Mouse (Mus musculus): ENCODE measurements around the gene Lrrk1. TPM values are rescaled to one million over a fixed set of nuclear protein-coding genes. Genes with fewer than 3 reads are reported as not detected.

Lrrk1 gene
- polyA plus RNA-seq, 1 experiment from 2014 or later, result 4.7 TPM

DNA sequence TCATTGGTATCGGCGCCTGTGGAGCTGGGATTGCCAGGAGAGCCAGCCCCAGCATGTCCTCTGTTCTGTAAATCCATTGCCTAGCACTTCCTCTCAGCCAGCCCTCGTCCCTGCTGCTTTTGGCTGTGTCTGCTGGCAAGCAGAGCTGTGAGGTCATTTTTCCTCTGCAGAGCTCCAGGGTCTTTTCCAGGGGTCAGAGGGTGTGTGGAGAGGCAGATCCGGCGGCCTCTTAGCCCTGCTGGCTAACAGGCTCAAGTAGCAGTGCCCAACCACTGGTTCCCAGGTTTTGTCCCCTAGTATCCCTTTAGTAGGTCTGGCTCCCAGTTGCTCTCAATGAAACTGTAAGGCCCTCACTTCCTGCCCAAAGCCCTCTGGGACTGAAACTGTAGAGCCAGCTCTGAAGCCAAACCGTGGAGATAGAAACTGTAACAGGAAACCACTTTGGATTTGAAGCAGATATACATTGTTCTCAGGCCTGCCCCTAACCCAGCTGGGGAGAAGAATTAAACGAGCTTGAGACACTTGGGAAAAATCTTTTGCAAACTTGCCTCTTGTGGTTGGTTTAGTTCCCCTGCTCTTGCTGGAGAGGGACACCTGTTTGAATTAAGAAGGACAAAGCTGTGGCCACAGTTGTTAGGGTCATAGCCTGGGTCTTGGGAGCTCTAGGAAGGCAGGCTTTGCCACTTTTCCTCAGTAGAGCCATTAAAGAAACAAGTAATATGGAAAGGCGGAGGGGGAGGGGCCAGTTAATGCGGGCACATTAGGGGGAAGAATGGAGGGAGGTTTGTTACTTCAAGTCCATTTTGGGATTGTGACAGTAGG lies 169.7 kb downstream of the Lrrk1 start:
- no peaks in the 10 kb centered on the region for H3K9me3 ChIP-seq
- WGBS, result 32% methylated on average over 9 of the region's 9 CpGs
- H3K4me3 ChIP-seq, result no peak overlapping the region
- H3K36me3 ChIP-seq, result no peaks in the 10 kb centered on the region
- DNase-seq (ENCODE audit: low spot score), result peak; percentile 55
- peak overlapping the region; percentile 72 for H3K27ac ChIP-seq
- H3K4me1 ChIP-seq (replicated peaks), result peaks cover 42% of the 10 kb centered on the region
- no peaks in the 10 kb centered on the region for H3K27me3 ChIP-seq (ENCODE audit: insufficient read depth, poor library complexity, severe bottlenecking)

DNA sequence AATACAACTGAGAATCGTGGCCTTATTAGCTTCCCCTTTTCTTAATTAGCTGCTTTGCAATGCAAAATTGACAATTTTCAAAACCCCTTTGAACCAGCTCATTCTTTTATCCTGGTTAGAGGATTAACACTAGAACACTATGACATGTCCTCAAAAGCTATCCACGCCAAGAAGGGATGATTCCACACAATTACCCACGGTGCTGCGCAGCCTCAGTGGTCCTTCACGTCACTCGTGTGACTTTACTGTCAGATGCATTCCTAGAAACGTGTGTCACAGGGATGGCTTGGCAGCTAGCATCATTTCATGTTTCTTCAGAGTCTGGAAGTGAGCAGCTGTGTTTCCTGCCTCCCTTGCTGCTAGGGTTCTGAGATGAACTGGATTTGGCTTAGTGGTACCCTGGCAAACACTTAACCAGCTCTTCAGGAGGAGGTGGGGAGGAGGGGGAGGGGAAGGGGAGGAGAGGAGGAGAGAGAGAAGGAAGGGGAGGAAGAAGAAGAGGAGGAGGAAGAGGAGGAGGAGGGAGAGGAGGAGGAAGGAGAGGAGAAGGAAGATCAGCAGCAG lies 170.5 kb downstream of the Lrrk1 start:
- DNase-seq (ENCODE audit: low spot score), result no peak
- Histone ChIP-seq H3K4me3 (no peak overlapping the region), H3K9me3 (no peaks in the 10 kb centered on the region), H3K36me3 (no peaks in the 10 kb centered on the region), H3K27ac (peak overlapping the region; percentile 72), H3K4me1 (replicated peaks) (peaks cover 38% of the 10 kb centered on the region), H3K27me3 (ENCODE audit: insufficient read depth, poor library complexity, severe bottlenecking) (no peaks in the 10 kb centered on the region)
- 83% methylated on average over 7 of the region's 7 CpGs for whole genome bisulfite sequencing

DNA sequence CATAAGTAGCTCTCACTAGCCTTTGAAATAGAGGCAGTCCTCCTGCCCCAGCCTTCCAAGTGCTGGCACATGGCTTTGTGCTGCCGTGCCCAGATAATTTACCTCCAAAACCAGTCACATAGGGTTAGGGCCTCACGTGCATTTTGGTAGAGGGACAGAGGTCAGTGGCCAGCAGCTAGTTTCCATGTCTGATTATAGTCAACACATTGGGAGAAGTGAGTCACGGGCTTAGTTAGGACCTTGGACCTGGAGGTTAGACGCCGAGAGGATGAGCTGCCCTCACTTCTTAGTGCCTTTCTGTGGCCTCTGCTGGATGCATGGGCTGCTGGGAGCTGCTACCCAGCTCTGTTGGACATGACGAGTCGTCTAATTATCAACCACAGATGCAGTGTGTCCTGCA lies 171.1 kb downstream of the Lrrk1 start:
- peak overlapping the region; percentile 70 for H3K27ac ChIP-seq
- WGBS, result 79% methylated on average over 7 of the region's 7 CpGs
- DNase-seq (ENCODE audit: low spot score), result no peak

DNA sequence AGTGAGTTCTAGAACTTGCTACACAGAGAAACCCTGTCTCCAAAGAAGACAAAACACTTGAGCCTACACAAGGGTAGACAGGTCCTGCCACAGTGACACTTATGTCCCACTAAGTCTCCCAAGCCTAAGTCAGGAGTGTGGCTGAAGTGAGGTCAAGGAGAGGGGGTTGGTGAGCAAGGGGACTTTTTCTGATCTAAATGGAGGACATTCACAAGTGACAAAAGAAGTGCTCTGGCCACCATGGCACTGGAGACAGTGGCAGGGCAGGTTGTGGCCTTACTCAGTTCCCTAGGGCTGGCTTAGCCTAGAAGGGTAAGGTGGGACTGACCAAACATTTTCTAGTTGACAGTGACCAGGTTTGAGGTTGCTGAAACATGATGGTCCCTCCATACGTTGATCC lies 172.2 kb downstream of the Lrrk1 start:
- H3K36me3 ChIP-seq, result no peaks in the 10 kb centered on the region
- H3K27ac ChIP-seq, result no peak overlapping the region
- WGBS, result 78% methylated on average over 1 of the region's 1 CpGs
- peaks cover 34% of the 10 kb centered on the region for H3K4me1 ChIP-seq (replicated peaks)
- no peak overlapping the region for H3K4me3 ChIP-seq
- no peaks in the 10 kb centered on the region for H3K9me3 ChIP-seq
- H3K27me3 ChIP-seq (ENCODE audit: insufficient read depth, poor library complexity, severe bottlenecking), result no peaks in the 10 kb centered on the region
- no peak for DNase-seq (ENCODE audit: low spot score)

More for the DNA sequence above, 171.1 kb downstream of the Lrrk1 start:
- Histone ChIP-seq H3K4me1 (replicated peaks) (peaks cover 34% of the 10 kb centered on the region), H3K9me3 (no peaks in the 10 kb centered on the region), H3K4me3 (no peak overlapping the region), H3K27me3 (ENCODE audit: insufficient read depth, poor library complexity, severe bottlenecking) (no peaks in the 10 kb centered on the region), H3K36me3 (no peaks in the 10 kb centered on the region)

DNA sequence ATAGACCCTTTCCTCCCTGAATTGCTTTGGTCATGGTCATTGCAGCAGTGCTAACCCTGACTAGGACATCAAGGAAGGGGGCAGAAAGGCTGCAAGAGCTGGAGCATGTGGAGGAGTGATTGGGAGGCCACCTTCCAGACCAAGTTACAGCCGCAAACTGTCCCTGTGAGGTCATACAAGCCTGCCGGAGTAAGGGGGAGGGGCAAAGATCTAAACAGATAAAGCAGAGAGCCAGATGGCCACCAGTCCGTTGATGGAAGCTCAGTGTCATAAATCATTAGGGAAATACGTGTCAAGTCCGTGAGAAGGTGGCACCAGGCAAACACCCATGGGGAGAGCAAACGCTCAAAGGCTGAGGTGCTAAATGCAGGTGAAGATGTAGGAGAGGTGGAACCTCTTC lies 173.7 kb downstream of the Lrrk1 start:
- Histone ChIP-seq H3K27ac (no peak overlapping the region), H3K4me1 (replicated peaks) (peaks cover 30% of the 10 kb centered on the region), H3K27me3 (ENCODE audit: insufficient read depth, poor library complexity, severe bottlenecking) (no peaks in the 10 kb centered on the region), H3K4me3 (no peak overlapping the region), H3K9me3 (no peaks in the 10 kb centered on the region), H3K36me3 (no peaks in the 10 kb centered on the region)
- 88% methylated on average over 6 of the region's 6 CpGs for WGBS
- no peak for DNase-seq (ENCODE audit: low spot score)

DNA sequence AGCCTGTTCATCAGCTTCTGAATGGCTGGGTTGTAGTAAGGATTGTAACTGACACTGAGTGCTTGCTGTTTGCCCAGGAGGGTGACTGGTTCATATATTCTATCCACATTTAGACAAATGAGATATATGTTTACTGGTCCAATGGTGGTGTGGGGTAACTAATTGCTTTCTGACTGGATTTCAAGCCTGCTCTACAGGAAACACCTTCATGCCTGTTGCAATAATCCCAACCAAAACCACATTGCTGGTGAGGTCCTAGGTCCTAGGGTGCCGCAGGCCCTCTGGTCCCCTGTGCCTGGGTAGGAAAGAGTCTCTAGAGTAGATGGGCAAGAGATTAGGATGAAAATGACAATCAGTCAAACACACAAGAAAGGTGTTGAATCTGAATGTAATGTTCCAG lies 175.3 kb downstream of the Lrrk1 start:
- 83% methylated on average over 1 of the region's 1 CpGs for WGBS
- peaks cover 14% of the 10 kb centered on the region for H3K4me1 ChIP-seq (replicated peaks)
- no peak overlapping the region for H3K4me3 ChIP-seq
- H3K27ac ChIP-seq, result no peak overlapping the region
- no peaks in the 10 kb centered on the region for H3K27me3 ChIP-seq (ENCODE audit: insufficient read depth, poor library complexity, severe bottlenecking)
- DNase-seq (ENCODE audit: low spot score), result no peak
- no peaks in the 10 kb centered on the region for H3K36me3 ChIP-seq
- H3K9me3 ChIP-seq, result no peaks in the 10 kb centered on the region

DNA sequence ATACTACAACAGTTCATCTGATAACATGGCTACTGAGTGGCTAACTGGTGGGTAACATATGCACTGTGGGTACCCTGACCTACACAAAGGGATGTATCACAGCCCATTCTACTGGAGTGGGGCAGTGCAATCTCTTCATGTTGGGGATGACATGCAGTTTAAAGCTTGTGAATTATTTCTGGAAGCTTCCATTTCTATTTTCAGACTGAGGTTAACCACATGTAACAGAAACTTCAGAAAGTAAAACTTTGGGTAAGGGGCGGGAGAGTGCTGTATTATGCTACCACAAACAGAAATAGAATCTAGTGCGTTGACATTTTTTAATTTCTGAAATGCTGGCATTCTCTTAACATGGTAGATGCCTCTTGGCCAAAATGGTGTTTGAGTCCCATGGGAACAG lies 178.2 kb downstream of the Lrrk1 start:
- no peak overlapping the region for H3K4me3 ChIP-seq
- WGBS, result 82% methylated on average over 2 of the region's 2 CpGs
- H3K27me3 ChIP-seq (ENCODE audit: insufficient read depth, poor library complexity, severe bottlenecking), result no peaks in the 10 kb centered on the region
- H3K9me3 ChIP-seq, result no peaks in the 10 kb centered on the region
- no peaks in the 10 kb centered on the region for H3K36me3 ChIP-seq
- H3K27ac ChIP-seq, result no peak overlapping the region
- DNase-seq (ENCODE audit: low spot score), result no peak
- no peaks in the 10 kb centered on the region for H3K4me1 ChIP-seq (replicated peaks)

DNA sequence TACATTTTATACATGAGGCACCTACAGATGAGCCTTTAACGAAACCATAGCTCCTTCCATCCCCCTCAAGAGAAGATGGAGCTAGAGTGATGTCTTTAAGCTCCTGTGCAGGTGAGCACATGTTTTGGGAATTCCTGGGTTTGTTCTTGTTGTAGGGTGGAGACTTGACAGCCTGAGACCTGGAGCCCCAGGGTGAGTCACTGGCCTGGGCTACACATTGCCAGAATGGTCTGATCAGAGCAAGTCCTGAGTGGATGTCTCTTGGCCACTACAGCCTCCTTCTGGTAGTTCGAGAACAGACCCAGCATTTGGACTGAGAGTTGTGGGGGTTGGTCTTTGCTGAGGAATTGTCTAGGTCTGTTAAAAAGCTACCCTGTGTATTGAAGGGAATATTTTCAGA lies 186.5 kb downstream of the Lrrk1 start:
- Histone ChIP-seq H3K27ac (no peak overlapping the region), H3K36me3 (no peaks in the 10 kb centered on the region), H3K27me3 (ENCODE audit: insufficient read depth, poor library complexity, severe bottlenecking) (no peaks in the 10 kb centered on the region), H3K9me3 (no peaks in the 10 kb centered on the region), H3K4me3 (no peak overlapping the region), H3K4me1 (replicated peaks) (peaks cover 28% of the 10 kb centered on the region)
- no peak for DNase-seq (ENCODE audit: low spot score)
- WGBS, result 89% methylated on average over 2 of the region's 2 CpGs

DNA sequence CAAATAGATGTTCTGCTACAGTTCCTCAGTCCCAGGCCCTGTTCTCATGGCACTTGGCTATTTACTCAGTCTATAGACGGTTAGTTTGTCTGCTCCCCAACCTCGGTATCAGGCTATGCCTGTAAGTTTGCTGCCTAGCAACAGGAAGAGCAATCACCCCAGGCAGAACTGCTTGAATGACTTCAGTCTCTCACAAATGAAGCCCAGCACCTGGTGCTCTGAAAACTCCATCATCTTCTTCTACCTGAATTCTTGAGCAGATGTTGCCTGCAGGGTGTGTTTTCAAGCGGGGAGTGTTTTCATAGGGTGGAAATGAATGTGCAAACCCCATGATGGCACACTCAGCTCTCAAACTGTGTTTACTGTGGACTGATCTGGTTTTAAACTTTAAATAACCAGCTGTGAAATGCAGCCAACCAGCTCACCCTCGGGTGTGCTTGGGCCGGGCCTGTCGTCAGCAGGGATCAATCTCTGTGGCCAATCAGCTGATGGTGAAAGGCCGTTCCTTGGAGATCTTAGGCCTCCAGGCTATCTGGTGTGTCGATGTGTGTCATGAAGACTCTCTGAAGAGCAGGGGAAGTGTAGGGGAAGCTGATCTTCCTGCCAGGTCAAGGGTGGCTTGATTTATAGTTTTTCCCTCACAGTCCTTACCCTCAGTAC lies 187.2 kb downstream of the Lrrk1 start:
- H3K36me3 ChIP-seq, result no peaks in the 10 kb centered on the region
- DNase-seq (ENCODE audit: low spot score), result no peak
- no peak overlapping the region for H3K4me3 ChIP-seq
- H3K27me3 ChIP-seq (ENCODE audit: insufficient read depth, poor library complexity, severe bottlenecking), result no peaks in the 10 kb centered on the region
- H3K9me3 ChIP-seq, result no peaks in the 10 kb centered on the region
- H3K27ac ChIP-seq, result no peak overlapping the region
- peaks cover 28% of the 10 kb centered on the region for H3K4me1 ChIP-seq (replicated peaks)
- 62% methylated on average over 8 of the region's 8 CpGs for WGBS

DNA sequence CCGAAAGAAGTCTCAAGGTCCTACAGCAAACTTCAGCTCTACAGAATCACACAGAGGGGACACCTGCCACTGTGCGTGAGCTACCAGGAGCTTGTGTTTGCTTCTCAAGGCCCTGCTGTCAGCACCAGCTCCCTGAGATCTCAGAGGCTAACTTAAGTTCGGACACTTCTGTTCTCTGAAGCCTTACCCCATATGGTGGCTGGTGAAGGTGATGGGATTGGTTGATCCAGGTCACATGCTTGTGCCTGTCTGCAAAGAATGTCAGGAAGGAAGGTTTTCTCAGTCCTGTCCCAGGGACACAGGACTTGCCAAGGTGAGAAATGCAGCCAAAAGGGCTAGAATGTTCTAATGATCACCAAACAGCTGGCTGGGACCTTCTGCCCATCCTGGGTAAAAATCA lies 187.8 kb downstream of the Lrrk1 start:
- H3K4me1 ChIP-seq (replicated peaks), result peaks cover 28% of the 10 kb centered on the region
- no peak overlapping the region for H3K4me3 ChIP-seq
- no peak overlapping the region for H3K27ac ChIP-seq
- 82% methylated on average over 3 of the region's 3 CpGs for WGBS
- no peaks in the 10 kb centered on the region for H3K27me3 ChIP-seq (ENCODE audit: insufficient read depth, poor library complexity, severe bottlenecking)
- H3K9me3 ChIP-seq, result no peaks in the 10 kb centered on the region
- no peak for DNase-seq (ENCODE audit: low spot score)
- H3K36me3 ChIP-seq, result no peaks in the 10 kb centered on the region

DNA sequence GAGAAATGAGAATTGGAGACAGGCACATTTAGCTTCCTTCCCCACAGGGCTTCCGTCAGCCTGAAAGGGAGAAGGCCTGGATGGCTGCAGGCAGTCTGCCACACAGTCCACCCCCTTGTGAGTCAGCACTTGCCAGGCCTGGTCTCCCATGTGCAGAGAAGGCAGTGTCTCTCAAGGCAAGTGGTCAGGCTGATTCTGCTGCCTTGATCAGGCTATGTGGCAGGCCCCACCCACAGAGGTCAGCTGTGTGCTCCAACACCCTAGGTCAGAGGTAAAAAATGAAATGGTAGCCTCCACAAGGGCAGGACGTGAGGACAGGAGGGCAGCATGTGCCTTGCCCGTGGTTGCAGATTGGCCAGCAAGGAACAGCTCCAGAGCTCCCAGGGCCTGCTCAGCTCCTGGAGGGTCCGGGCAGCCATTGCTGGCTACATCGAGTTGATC lies 188.7 kb downstream of the Lrrk1 start:
- no peak for DNase-seq (ENCODE audit: low spot score)
- H3K27ac ChIP-seq, result peak overlapping the region; percentile 78
- H3K4me1 ChIP-seq (replicated peaks), result peaks cover 28% of the 10 kb centered on the region
- H3K36me3 ChIP-seq, result no peaks in the 10 kb centered on the region
- H3K9me3 ChIP-seq, result no peaks in the 10 kb centered on the region
- H3K27me3 ChIP-seq (ENCODE audit: insufficient read depth, poor library complexity, severe bottlenecking), result no peaks in the 10 kb centered on the region
- H3K4me3 ChIP-seq, result no peak overlapping the region
- 79% methylated on average over 5 of the region's 5 CpGs for WGBS

DNA sequence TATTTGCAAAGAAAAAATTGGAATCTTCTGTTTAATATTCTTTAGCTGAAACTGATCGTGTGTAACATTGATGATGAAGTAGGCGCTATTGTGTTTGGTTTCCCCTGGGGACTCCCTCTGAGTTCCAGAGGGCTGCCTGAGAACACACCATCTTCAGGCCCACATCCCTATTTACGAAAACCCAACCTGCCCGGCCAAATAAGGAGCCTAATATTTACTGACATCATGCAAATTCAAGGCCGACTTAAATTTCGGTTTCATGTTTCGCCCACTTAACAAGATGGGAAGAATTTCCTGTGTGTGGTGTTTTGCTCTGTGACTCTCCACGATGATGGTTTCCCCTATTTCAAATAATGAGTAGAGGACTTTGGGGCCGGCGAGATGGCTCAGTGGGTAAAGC lies 189.7 kb downstream of the Lrrk1 start:
- H3K36me3 ChIP-seq, result no peaks in the 10 kb centered on the region
- peak overlapping the region; percentile 78; the same call in 1 of the 2 replicates for H3K27ac ChIP-seq
- no peak for DNase-seq (ENCODE audit: low spot score)
- H3K9me3 ChIP-seq, result no peaks in the 10 kb centered on the region
- 88% methylated on average over 10 of the region's 10 CpGs for WGBS
- peaks cover 28% of the 10 kb centered on the region for H3K4me1 ChIP-seq (replicated peaks)
- no peaks in the 10 kb centered on the region for H3K27me3 ChIP-seq (ENCODE audit: insufficient read depth, poor library complexity, severe bottlenecking)
- H3K4me3 ChIP-seq, result no peak overlapping the region
